Mouse (Mus musculus) liver, adult 2 months (tissue): Measurements from ENCODE around the gene Gnb1. TPM values are rescaled to one million over a fixed set of nuclear protein-coding genes. Genes with fewer than 3 reads are reported as not detected.

Source experiments
- DNase-seq: peaks from one replicate; pipeline ENCODE4 v3.0.0-alpha.2; 2011; ENCODE audit warnings: low read depth, low spot score; ENCODE audit errors: extremely low read depth
- H3K27ac ChIP-seq: fragments of 200-500 bp; replicated peaks from 2 replicates; pipeline ENCODE4 v1.5.1; 2012; ENCODE audit warnings: low read depth, mild to moderate bottlenecking, control low read depth, inconsistent platforms, low read length; ENCODE audit not compliant: insufficient read depth
- H3K27me3 ChIP-seq: fragments of 200-500 bp; 2 replicates; pipeline ENCODE4 v1.6.1; 2012; ENCODE audit warnings: mild to moderate bottlenecking, moderate library complexity, low read length, inconsistent platforms; ENCODE audit not compliant: control insufficient read depth, insufficient read depth
- H3K36me3 ChIP-seq: fragments of 200-500 bp; 2 replicates; pipeline ENCODE4 v1.6.1; 2012; ENCODE audit warnings: low read length, inconsistent platforms; ENCODE audit not compliant: control insufficient read depth, insufficient read depth
- H3K4me1 ChIP-seq: fragments of 200-500 bp; 2 replicates; pipeline ENCODE4 v1.6.1; 2011; ENCODE audit warnings: low read length; ENCODE audit not compliant: control insufficient read depth, insufficient read depth
- H3K4me3 ChIP-seq: fragments of 200-500 bp; 2 replicates; pipeline ENCODE4 v1.5.1; 2011; ENCODE audit warnings: low read depth, mild to moderate bottlenecking, control low read depth, low read length, moderate library complexity; ENCODE audit not compliant: insufficient read depth
- H3K79me2 ChIP-seq: fragments of 200-500 bp; 2 replicates; pipeline ENCODE4 v1.6.1; 2012; ENCODE audit warnings: inconsistent platforms, mild to moderate bottlenecking, low read length, moderate library complexity; ENCODE audit not compliant: control insufficient read depth, insufficient read depth
- H3K9ac ChIP-seq: fragments of 200-500 bp; 2 replicates; pipeline ENCODE4 v1.6.1; 2012; ENCODE audit warnings: low read depth, mild to moderate bottlenecking, control low read depth, inconsistent platforms, low read length
- CTCF ChIP-seq: fragments of 200-500 bp; IDR thresholded peaks from 2 replicates; pipeline ENCODE4 v1.5.1; 2011; ENCODE audit warnings: low read depth, low read length, control low read depth
- POLR2A ChIP-seq: fragments of 200-500 bp; IDR thresholded peaks from 2 replicates; pipeline ENCODE4 v1.6.1; 2011; ENCODE audit warnings: low read length, control low read depth; ENCODE audit not compliant: insufficient read depth; ENCODE audit errors: extremely low read depth
- WGBS: fragments of 180-500 bp; shearing (Covaris S2); methylation state at CpG from one replicate; pipeline ENCODE4 v1.1.7; 2018; 5-methylcytosine and 5-hydroxymethylcytosine counted together
- polyA plus RNA-seq: library from polyadenylated mRNA; depleted of rRNA; stranded (reverse); fragments of >200 nt; gene quantifications from 2 replicates; pipeline ENCODE4 v1.2.3, GENCODE M21; 2012; rRNA removed
- total RNA-seq: library from RNA; depleted of rRNA; stranded (reverse); fragments of >200 nt; gene quantifications from 2 replicates; pipeline ENCODE4 v1.2.3, GENCODE M21; 2014; rRNA removed

Gene Gnb1
- total RNA-seq (26.5 and 40.1 TPM in 2 replicates), polyA plus RNA-seq (140 and 143 TPM in 2 replicates)

DNA sequence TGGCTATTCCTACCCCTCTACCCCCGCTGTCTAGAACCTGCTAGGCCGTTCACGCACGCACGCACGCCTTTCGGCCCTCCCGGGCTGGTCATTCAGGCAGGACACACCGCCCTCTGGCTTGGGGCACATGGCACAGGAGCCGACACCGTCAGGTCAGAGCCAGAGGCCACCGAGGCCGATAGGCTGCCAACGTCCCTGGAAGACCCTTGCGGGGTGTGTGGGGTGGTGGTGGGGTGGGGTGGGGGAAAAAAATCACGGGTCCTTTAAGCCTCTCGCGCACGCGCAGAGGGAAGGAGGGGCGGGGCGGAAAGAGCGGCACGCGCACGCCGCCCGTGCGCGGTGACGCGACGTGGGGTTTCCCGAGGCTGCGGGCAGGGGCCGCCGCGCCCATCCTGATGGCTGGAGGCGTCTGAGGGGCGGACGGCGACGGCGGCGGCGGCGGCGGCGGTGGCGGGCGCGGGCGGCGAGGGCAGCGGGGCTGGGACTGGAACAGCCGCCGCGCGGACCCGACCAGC, at the start of gene Gnb1:
Gene Gnb1, plus strand, starts transcription at position 372 of the 515 bp plus-strand sequence.
- peak within 1 kb of the TSS; percentile 93 for H3K9ac ChIP-seq
- TF ChIP-seq POLR2A (0 out of 2 replicates have a peak, but pooled peaks have one; percentile 10), CTCF (no peak)
- no peaks in the 10 kb centered on the region for H3K36me3 ChIP-seq
- WGBS: under 1% methylated on average over 46 of the region's 60 CpGs
- H3K4me1 ChIP-seq: peaks cover 12% of the 10 kb centered on the region
- no peaks in the 10 kb centered on the region for H3K27me3 ChIP-seq
- peak within 1 kb of the TSS; percentile 56 for H3K27ac ChIP-seq
- peak; percentile 62 for DNase-seq
- H3K4me3 ChIP-seq: peak within 1 kb of the TSS; percentile 69
- peaks cover 27% of the 10 kb centered on the region for H3K79me2 ChIP-seq

GRCm38 (mm10) chr4:155442808-155443207, 48.4 kb upstream of the Gnb1 start:
- H3K4me3 ChIP-seq: no peak overlapping the region
- H3K36me3 ChIP-seq: no peaks in the 10 kb centered on the region
- no peak overlapping the region for H3K9ac ChIP-seq
- no peaks in the 10 kb centered on the region for H3K27me3 ChIP-seq
- no peaks in the 10 kb centered on the region for H3K79me2 ChIP-seq
- TF ChIP-seq POLR2A (no peak), CTCF (no peak)
- H3K27ac ChIP-seq: no peak overlapping the region
- H3K4me1 ChIP-seq: no peaks in the 10 kb centered on the region
- 68% methylated on average over 3 of the region's 3 CpGs for WGBS
- no peak for DNase-seq

- DNase-seq: no peak
- TF ChIP-seq CTCF: no peak
- no peak for TF ChIP-seq POLR2A
- H3K4me1 ChIP-seq: no peaks in the 10 kb centered on the region
- no peak overlapping the region for H3K9ac ChIP-seq
- no peaks in the 10 kb centered on the region for H3K27me3 ChIP-seq
- WGBS: 62% methylated on average over 10 of the region's 10 CpGs
- H3K79me2 ChIP-seq: no peaks in the 10 kb centered on the region
- no peak overlapping the region for H3K4me3 ChIP-seq
- no peaks in the 10 kb centered on the region for H3K36me3 ChIP-seq
- no peak overlapping the region for H3K27ac ChIP-seq
Measured at GRCm38 (mm10) chr4:155451597-155451996, 39.6 kb upstream of the Gnb1 start.

DNA sequence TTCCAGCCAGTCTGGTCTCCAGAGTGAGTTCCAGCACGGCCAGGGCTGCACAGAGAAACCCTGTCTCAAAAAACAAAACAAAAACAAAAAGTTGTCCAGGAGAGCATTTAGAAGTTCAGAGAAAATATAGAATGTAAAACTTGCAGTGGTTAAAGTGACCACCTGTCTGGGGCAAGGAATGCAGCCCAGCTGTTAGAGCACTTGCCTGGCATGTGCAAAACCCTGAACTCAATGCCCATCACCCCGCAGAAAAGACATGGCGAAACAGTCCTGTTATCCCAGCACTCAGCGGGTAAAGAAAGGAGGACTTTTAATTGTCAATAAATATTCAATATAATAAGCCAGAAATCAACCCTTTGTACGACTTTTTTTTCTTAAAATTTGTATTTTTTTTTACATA, 32.6 kb upstream of the Gnb1 start:
- DNase-seq: no peak
- WGBS: 80% methylated on average over 5 of the region's 5 CpGs
- Histone ChIP-seq H3K9ac (no peak overlapping the region), H3K36me3 (no peaks in the 10 kb centered on the region), H3K27ac (no peak overlapping the region), H3K79me2 (no peaks in the 10 kb centered on the region), H3K4me1 (no peaks in the 10 kb centered on the region), H3K27me3 (no peaks in the 10 kb centered on the region), H3K4me3 (no peak overlapping the region)
- TF ChIP-seq CTCF (no peak), POLR2A (no peak)

- H3K36me3 ChIP-seq: no peaks in the 10 kb centered on the region
- no peak overlapping the region for H3K27ac ChIP-seq
- no peak for DNase-seq
- no peaks in the 10 kb centered on the region for H3K79me2 ChIP-seq
- H3K27me3 ChIP-seq: no peaks in the 10 kb centered on the region
- H3K4me3 ChIP-seq: no peak overlapping the region
- H3K4me1 ChIP-seq: no peaks in the 10 kb centered on the region
- no peak for TF ChIP-seq POLR2A
- TF ChIP-seq CTCF: no peak
- no peak overlapping the region for H3K9ac ChIP-seq
- WGBS: 83% methylated on average over 13 of the region's 13 CpGs
Measured at GRCm38 (mm10) chr4:155463050-155463449, 28.1 kb upstream of the Gnb1 start.

- no peak for TF ChIP-seq CTCF
- TF ChIP-seq POLR2A: no peak
- Histone ChIP-seq H3K79me2 (no peaks in the 10 kb centered on the region), H3K36me3 (no peaks in the 10 kb centered on the region), H3K9ac (no peak overlapping the region), H3K27ac (no peak overlapping the region), H3K27me3 (no peaks in the 10 kb centered on the region), H3K4me1 (no peaks in the 10 kb centered on the region), H3K4me3 (no peak overlapping the region)
- no peak for DNase-seq
- WGBS: 83% methylated on average over 6 of the region's 6 CpGs
Measured at GRCm38 (mm10) chr4:155463611-155464010, 27.6 kb upstream of the Gnb1 start.
